Mouse (Mus musculus): ENCODE results near the gene Sds.

Gene Sds

GRCm38 (mm10) chr5:120514031-120514677, 37.8 kb downstream of the Sds start:
- in situ Hi-C loops (cut with MboI, MseI) = loop anchor here (10.0 to 25.0 kb wide), 3 partner anchors 71 to 1323 kb away; partner anchors contain the start of genes Dtx1, Iqcd, Pheta1 and Sh2b3

- in situ Hi-C loops (cut with MboI, MseI) = loop anchor here (10.0 to 25.0 kb wide), 3 partner anchors 70 to 1323 kb away; partner anchors contain the start of genes Dtx1, Iqcd, Pheta1 and Sh2b3
Measured at GRCm38 (mm10) chr5:120514754-120515153, 38.4 kb downstream of the Sds start.

GRCm38 (mm10) chr5:120515451-120515850, 39.1 kb downstream of the Sds start:
- in situ Hi-C loops (cut with MboI, MseI) = loop anchor here (10.0 to 25.0 kb wide), 3 partner anchors 69 to 1322 kb away; partner anchors contain the start of genes Dtx1, Iqcd, Pheta1 and Sh2b3

- in situ Hi-C loops (cut with MboI, MseI) = loop anchor here (10.0 to 25.0 kb wide), 3 partner anchors 68 to 1321 kb away; partner anchors contain the start of genes Dtx1, Iqcd, Pheta1 and Sh2b3
Measured at GRCm38 (mm10) chr5:120516221-120516984, 40.1 kb downstream of the Sds start.

GRCm38 (mm10) chr5:120517552-120517951, 41.2 kb downstream of the Sds start:
- in situ Hi-C loops (cut with MboI, MseI) = loop anchor here (10.0 to 25.0 kb wide), 3 partner anchors 67 to 1320 kb away; partner anchors contain the start of genes Dtx1, Iqcd, Pheta1 and Sh2b3

- in situ Hi-C loops (cut with MboI, MseI) = loop anchor here (25.0 kb wide), 1 partner anchor 1315 kb away; the partner anchor contains the start of genes Pheta1 and Sh2b3
Measured at GRCm38 (mm10) chr5:120522649-120523048, 46.3 kb downstream of the Sds start.

GRCm38 (mm10) chr5:120524736-120525135, 48.4 kb downstream of the Sds start:
- in situ Hi-C loops (cut with MboI, MseI) = loop anchor here (25.0 kb wide), 1 partner anchor 1313 kb away; the partner anchor contains the start of genes Pheta1 and Sh2b3

- in situ Hi-C loops (cut with MboI, MseI) = no loop called here
Measured at GRCm38 (mm10) chr5:120525737-120526136, 49.4 kb downstream of the Sds start.

GRCm38 (mm10) chr5:120526311-120526710, 50.0 kb downstream of the Sds start:
- in situ Hi-C loops (cut with MboI, MseI) = no loop called here

- in situ Hi-C loops (cut with MboI, MseI) = no loop called here
Measured at GRCm38 (mm10) chr5:120527296-120527964, 51.1 kb downstream of the Sds start.

- in situ Hi-C loops (cut with MboI, MseI) = no loop called here
Measured at GRCm38 (mm10) chr5:120531631-120532030, 55.3 kb downstream of the Sds start.
